Mouse (Mus musculus): Measurements from ENCODE around the gene Afdn. TPM values are rescaled to one million over a fixed set of nuclear protein-coding genes. Genes with fewer than 3 reads are reported as not detected.

The Afdn gene
- polyA plus RNA-seq, 1 experiment from 2014 or later: 107 TPM

GRCm38 (mm10) chr17:13735057-13735456 is 25.3 kb upstream of the Afdn start:
- no peak overlapping the region for H3K4me3 ChIP-seq (ENCODE audit: low read depth, low read length)
- no peak for DNase-seq (ENCODE audit: low spot score)
- no peaks in the 10 kb centered on the region for H3K4me1 ChIP-seq (ENCODE audit: control insufficient read depth, insufficient read depth, low read length)
- no peak overlapping the region for H3K27ac ChIP-seq (ENCODE audit: low read depth, low read length)
- no peaks in the 10 kb centered on the region for H3K9me3 ChIP-seq (replicated peaks; ENCODE audit: control insufficient read depth, low read length)
- H3K9ac ChIP-seq (ENCODE audit: low read length): no peak overlapping the region
- no peak for ATAC-seq
- WGBS: 89% methylated on average over 5 of the region's 5 CpGs
- no peaks in the 10 kb centered on the region for H3K36me3 ChIP-seq (ENCODE audit: control insufficient read depth, insufficient read depth, low read length)
- no peak overlapping the region for H3K4me2 ChIP-seq (ENCODE audit: low read length)
- no peaks in the 10 kb centered on the region for H3K27me3 ChIP-seq (replicated peaks; ENCODE audit: control insufficient read depth, insufficient read depth, low read length)

- Histone ChIP-seq H3K9me3 (replicated peaks; ENCODE audit: control insufficient read depth, low read length) (no peaks in the 10 kb centered on the region), H3K4me3 (ENCODE audit: low read depth, low read length) (no peak overlapping the region), H3K4me2 (ENCODE audit: low read length) (no peak overlapping the region), H3K9ac (ENCODE audit: low read length) (no peak overlapping the region), H3K36me3 (ENCODE audit: control insufficient read depth, insufficient read depth, low read length) (no peaks in the 10 kb centered on the region), H3K27ac (ENCODE audit: low read depth, low read length) (no peak overlapping the region), H3K27me3 (replicated peaks; ENCODE audit: control insufficient read depth, insufficient read depth, low read length) (no peaks in the 10 kb centered on the region), H3K4me1 (ENCODE audit: control insufficient read depth, insufficient read depth, low read length) (no peaks in the 10 kb centered on the region)
- 81% methylated on average over 8 of the region's 8 CpGs for WGBS
- DNase-seq (ENCODE audit: low spot score): no peak
- ATAC-seq: no peak
Measured at GRCm38 (mm10) chr17:13735803-13736282, 24.5 kb upstream of the Afdn start.

- no peak overlapping the region for H3K9ac ChIP-seq (ENCODE audit: low read length)
- H3K4me2 ChIP-seq (ENCODE audit: low read length): no peak overlapping the region
- no peak overlapping the region for H3K4me3 ChIP-seq (ENCODE audit: low read depth, low read length)
- no peaks in the 10 kb centered on the region for H3K36me3 ChIP-seq (ENCODE audit: control insufficient read depth, insufficient read depth, low read length)
- H3K27ac ChIP-seq (ENCODE audit: low read depth, low read length): no peak overlapping the region
- ATAC-seq: no peak
- WGBS: 73% methylated on average over 6 of the region's 6 CpGs
- no peaks in the 10 kb centered on the region for H3K27me3 ChIP-seq (replicated peaks; ENCODE audit: control insufficient read depth, insufficient read depth, low read length)
- no peak for DNase-seq (ENCODE audit: low spot score)
- no peaks in the 10 kb centered on the region for H3K4me1 ChIP-seq (ENCODE audit: control insufficient read depth, insufficient read depth, low read length)
- H3K9me3 ChIP-seq (replicated peaks; ENCODE audit: control insufficient read depth, low read length): no peaks in the 10 kb centered on the region
Measured at GRCm38 (mm10) chr17:13737336-13737735, 23.0 kb upstream of the Afdn start.

- DNase-seq (ENCODE audit: low spot score): no peak
- Histone ChIP-seq H3K4me3 (ENCODE audit: low read depth, low read length) (no peak overlapping the region), H3K4me2 (ENCODE audit: low read length) (no peak overlapping the region), H3K36me3 (ENCODE audit: control insufficient read depth, insufficient read depth, low read length) (no peaks in the 10 kb centered on the region), H3K9ac (ENCODE audit: low read length) (no peak overlapping the region), H3K4me1 (ENCODE audit: control insufficient read depth, insufficient read depth, low read length) (no peaks in the 10 kb centered on the region), H3K27me3 (replicated peaks; ENCODE audit: control insufficient read depth, insufficient read depth, low read length) (no peaks in the 10 kb centered on the region), H3K9me3 (replicated peaks; ENCODE audit: control insufficient read depth, low read length) (no peaks in the 10 kb centered on the region), H3K27ac (ENCODE audit: low read depth, low read length) (no peak overlapping the region)
- ATAC-seq: no peak
- WGBS: 77% methylated on average over 7 of the region's 7 CpGs
Measured at GRCm38 (mm10) chr17:13738121-13738776, 22.1 kb upstream of the Afdn start.

- Histone ChIP-seq H3K9ac (ENCODE audit: low read length) (no peak overlapping the region), H3K4me3 (ENCODE audit: low read depth, low read length) (no peak overlapping the region), H3K27ac (ENCODE audit: low read depth, low read length) (no peak overlapping the region), H3K4me2 (ENCODE audit: low read length) (no peak overlapping the region), H3K36me3 (ENCODE audit: control insufficient read depth, insufficient read depth, low read length) (no peaks in the 10 kb centered on the region), H3K27me3 (replicated peaks; ENCODE audit: control insufficient read depth, insufficient read depth, low read length) (no peaks in the 10 kb centered on the region), H3K9me3 (replicated peaks; ENCODE audit: control insufficient read depth, low read length) (no peaks in the 10 kb centered on the region), H3K4me1 (ENCODE audit: control insufficient read depth, insufficient read depth, low read length) (0 out of 2 replicates have a peak, but pooled peaks cover 3% of the 10 kb centered on the region)
- DNase-seq (ENCODE audit: low spot score) (no peak), ATAC-seq (no peak)
- 93% methylated on average over 2 of the region's 2 CpGs for WGBS
Measured at GRCm38 (mm10) chr17:13738916-13739315, 21.4 kb upstream of the Afdn start.

- H3K27me3 ChIP-seq (replicated peaks; ENCODE audit: control insufficient read depth, insufficient read depth, low read length): no peaks in the 10 kb centered on the region
- H3K9ac ChIP-seq (ENCODE audit: low read length): no peak overlapping the region
- H3K27ac ChIP-seq (ENCODE audit: low read depth, low read length): no peak overlapping the region
- 69% methylated on average over 5 of the region's 5 CpGs for WGBS
- H3K36me3 ChIP-seq (ENCODE audit: control insufficient read depth, insufficient read depth, low read length): no peaks in the 10 kb centered on the region
- H3K9me3 ChIP-seq (replicated peaks; ENCODE audit: control insufficient read depth, low read length): no peaks in the 10 kb centered on the region
- H3K4me3 ChIP-seq (ENCODE audit: low read depth, low read length): no peak overlapping the region
- DNase-seq (ENCODE audit: low spot score): no peak
- no peak for ATAC-seq
- no peak overlapping the region for H3K4me2 ChIP-seq (ENCODE audit: low read length)
- peaks cover 8% of the 10 kb centered on the region; the same call in 1 of the 2 replicates for H3K4me1 ChIP-seq (ENCODE audit: control insufficient read depth, insufficient read depth, low read length)
Measured at GRCm38 (mm10) chr17:13739981-13740380, 20.4 kb upstream of the Afdn start.

- H3K27ac ChIP-seq (ENCODE audit: low read depth, low read length): no peak overlapping the region
Measured at GRCm38 (mm10) chr17:13740796-13741195, 19.5 kb upstream of the Afdn start.

GRCm38 (mm10) chr17:13741611-13742010 is 18.7 kb upstream of the Afdn start:
- ATAC-seq (no peak), DNase-seq (ENCODE audit: low spot score) (no peak)
- H3K27me3 ChIP-seq (replicated peaks; ENCODE audit: control insufficient read depth, insufficient read depth, low read length): no peaks in the 10 kb centered on the region
- H3K36me3 ChIP-seq (ENCODE audit: control insufficient read depth, insufficient read depth, low read length): no peaks in the 10 kb centered on the region
- H3K4me3 ChIP-seq (ENCODE audit: low read depth, low read length): no peak overlapping the region
- H3K4me1 ChIP-seq (ENCODE audit: control insufficient read depth, insufficient read depth, low read length): peaks cover 13% of the 10 kb centered on the region; the same call in 1 of the 2 replicates
- no peaks in the 10 kb centered on the region for H3K9me3 ChIP-seq (replicated peaks; ENCODE audit: control insufficient read depth, low read length)
- H3K9ac ChIP-seq (ENCODE audit: low read length): no peak overlapping the region
- no peak overlapping the region for H3K27ac ChIP-seq (ENCODE audit: low read depth, low read length)
- H3K4me2 ChIP-seq (ENCODE audit: low read length): no peak overlapping the region
- 90% methylated on average over 7 of the region's 7 CpGs for WGBS

More at GRCm38 (mm10) chr17:13740796-13741195, 19.5 kb upstream of the Afdn start:
- no peaks in the 10 kb centered on the region for H3K9me3 ChIP-seq (replicated peaks; ENCODE audit: control insufficient read depth, low read length)
- WGBS: 54% methylated on average over 2 of the region's 2 CpGs
- no peak for DNase-seq (ENCODE audit: low spot score)
- no peaks in the 10 kb centered on the region for H3K27me3 ChIP-seq (replicated peaks; ENCODE audit: control insufficient read depth, insufficient read depth, low read length)
- no peak overlapping the region for H3K9ac ChIP-seq (ENCODE audit: low read length)
- H3K36me3 ChIP-seq (ENCODE audit: control insufficient read depth, insufficient read depth, low read length): no peaks in the 10 kb centered on the region
- ATAC-seq: no peak
- H3K4me3 ChIP-seq (ENCODE audit: low read depth, low read length): no peak overlapping the region
- peaks cover 13% of the 10 kb centered on the region; the same call in 1 of the 2 replicates for H3K4me1 ChIP-seq (ENCODE audit: control insufficient read depth, insufficient read depth, low read length)
- H3K4me2 ChIP-seq (ENCODE audit: low read length): no peak overlapping the region

- H3K4me2 ChIP-seq (ENCODE audit: low read length): no peak overlapping the region
- peaks cover 13% of the 10 kb centered on the region; the same call in 1 of the 2 replicates for H3K4me1 ChIP-seq (ENCODE audit: control insufficient read depth, insufficient read depth, low read length)
- H3K4me3 ChIP-seq (ENCODE audit: low read depth, low read length): no peak overlapping the region
- H3K9ac ChIP-seq (ENCODE audit: low read length): no peak overlapping the region
- no peak overlapping the region for H3K27ac ChIP-seq (ENCODE audit: low read depth, low read length)
- ATAC-seq (no peak), DNase-seq (ENCODE audit: low spot score) (no peak)
- no peaks in the 10 kb centered on the region for H3K36me3 ChIP-seq (ENCODE audit: control insufficient read depth, insufficient read depth, low read length)
- no peaks in the 10 kb centered on the region for H3K9me3 ChIP-seq (replicated peaks; ENCODE audit: control insufficient read depth, low read length)
- WGBS: 58% methylated on average over 2 of the region's 2 CpGs
- no peaks in the 10 kb centered on the region for H3K27me3 ChIP-seq (replicated peaks; ENCODE audit: control insufficient read depth, insufficient read depth, low read length)
Measured at GRCm38 (mm10) chr17:13742334-13742733, 18.0 kb upstream of the Afdn start.
